Mouse (Mus musculus) heart, embryonic 12.5 days (tissue): ENCODE measurements around the gene Rpf1. TPM values are rescaled to one million over a fixed set of nuclear protein-coding genes. Genes with fewer than 3 reads are reported as not detected.

Source experiments
- ATAC-seq: fragments of 200-750 bp; cut with Nextera tagmentation; 2 replicates; pipeline ENCODE4 v1.8.0; 2017; ENCODE audit warnings: moderate TSS enrichment, moderate library complexity; ENCODE audit not compliant: insufficient number of reproducible peaks, low FRiP score
- H3K27ac ChIP-seq: fragments of 300-500 bp; sonication (generic); 2 replicates; pipeline ENCODE4 v1.5.1; 2016; ENCODE audit warnings: mild to moderate bottlenecking, moderate library complexity; ENCODE audit not compliant: poor library complexity, severe bottlenecking
- H3K27me3 ChIP-seq: fragments of 300-500 bp; sonication (generic); replicated peaks from 2 replicates; pipeline ENCODE4 v1.6.1; 2016; ENCODE audit warnings: mild to moderate bottlenecking, moderate library complexity
- H3K36me3 ChIP-seq: fragments of 300-500 bp; sonication (generic); 2 replicates; pipeline ENCODE4 v1.6.1; 2016; ENCODE audit warnings: mild to moderate bottlenecking, moderate library complexity
- H3K4me1 ChIP-seq: fragments of 300-500 bp; sonication (generic); replicated peaks from 2 replicates; pipeline ENCODE4 v1.6.1; 2016; ENCODE audit warnings: mild to moderate bottlenecking
- H3K4me2 ChIP-seq: fragments of 300-500 bp; sonication (generic); 2 replicates; pipeline ENCODE4 v1.6.1; 2016; ENCODE audit warnings: mild to moderate bottlenecking, moderate library complexity
- H3K4me3 ChIP-seq: fragments of 300-500 bp; sonication (generic); 2 replicates; pipeline ENCODE4 v1.5.1; 2016; ENCODE audit warnings: mild to moderate bottlenecking
- H3K9ac ChIP-seq: fragments of 300-500 bp; sonication (generic); 2 replicates; pipeline ENCODE4 v1.6.1; 2016; ENCODE audit warnings: mild to moderate bottlenecking, moderate library complexity
- H3K9me3 ChIP-seq: fragments of 300-500 bp; sonication (generic); replicated peaks from 2 replicates; pipeline ENCODE4 v1.6.1; 2016; ENCODE audit warnings: mild to moderate bottlenecking, moderate library complexity
- WGBS: fragments of 180-500 bp; shearing (Covaris S2); methylation state at CpG from one replicate; pipeline ENCODE4 v1.1.7; 2016; 5-methylcytosine and 5-hydroxymethylcytosine counted together
- polyA plus RNA-seq: library from polyadenylated mRNA; unstranded; fragments of >200 nt; fragmentation: Nextera tagmentation; extraction: Ambion mirVana; gene quantifications from 2 replicates; pipeline ENCODE4 v1.2.1, GENCODE M21; 2016

Gene Rpf1
- polyA plus RNA-seq, 1 experiment from 2014 or later: 41.2 TPM

GRCm38 (mm10) chr3:146500003-146500809 is 21.0 kb downstream of the Rpf1 start:
- peak; percentile 83 for ATAC-seq
- H3K36me3 ChIP-seq: peaks cover 14% of the 10 kb centered on the region
- H3K9ac ChIP-seq: peak overlapping the region; percentile 97
- no peaks in the 10 kb centered on the region for H3K27me3 ChIP-seq
- H3K27ac ChIP-seq: peak overlapping the region; percentile 97
- peak overlapping the region; percentile 71 for H3K4me3 ChIP-seq
- under 1% methylated on average over 57 of the region's 57 CpGs for WGBS
- peak overlapping the region; percentile 93 for H3K4me2 ChIP-seq
- peaks cover 32% of the 10 kb centered on the region for H3K4me1 ChIP-seq
- no peaks in the 10 kb centered on the region for H3K9me3 ChIP-seq

- H3K27ac ChIP-seq: peak within 1 kb of the TSS; percentile 97
- H3K4me1 ChIP-seq: peaks cover 32% of the 10 kb centered on the region
- peak; percentile 97 for ATAC-seq
- peak within 1 kb of the TSS; percentile 71 for H3K4me3 ChIP-seq
- no peaks in the 10 kb centered on the region for H3K27me3 ChIP-seq
- WGBS: under 1% methylated on average over 76 of the region's 88 CpGs
- peak within 1 kb of the TSS; percentile 97 for H3K9ac ChIP-seq
- peak within 1 kb of the TSS; percentile 93 for H3K4me2 ChIP-seq
- no peaks in the 10 kb centered on the region for H3K9me3 ChIP-seq
- peaks cover 11% of the 10 kb centered on the region for H3K36me3 ChIP-seq
Measured at GRCm38 (mm10) chr3:146499431-146500002, 21.7 kb downstream of the Rpf1 start, which contains the start of the genes Spata1 and Gng5. TSS of gene Spata1 (minus strand) at chr3:146499753. TSS of gene Gng5 (plus strand) at chr3:146499807.

- WGBS: 1% methylated on average over 13 of the region's 13 CpGs
- H3K9ac ChIP-seq: peak overlapping the region; percentile 97
- H3K36me3 ChIP-seq: peaks cover 10% of the 10 kb centered on the region
- peak overlapping the region; percentile 71 for H3K4me3 ChIP-seq
- peaks cover 32% of the 10 kb centered on the region for H3K4me1 ChIP-seq
- no peaks in the 10 kb centered on the region for H3K27me3 ChIP-seq
- H3K9me3 ChIP-seq: no peaks in the 10 kb centered on the region
- ATAC-seq: no peak
- peak overlapping the region; percentile 64 for H3K4me2 ChIP-seq
- H3K27ac ChIP-seq: peak overlapping the region; percentile 97
Measured at GRCm38 (mm10) chr3:146498989-146499388, 22.2 kb downstream of the Rpf1 start.

GRCm38 (mm10) chr3:146494941-146495340 is 26.3 kb downstream of the Rpf1 start:
- H3K9me3 ChIP-seq: no peaks in the 10 kb centered on the region
- ATAC-seq: no peak

GRCm38 (mm10) chr3:146486464-146486863 is 34.8 kb downstream of the Rpf1 start:
- Histone ChIP-seq H3K4me1 (no peaks in the 10 kb centered on the region), H3K4me3 (no peak overlapping the region), H3K9ac (no peak overlapping the region), H3K27me3 (no peaks in the 10 kb centered on the region), H3K4me2 (no peak overlapping the region), H3K36me3 (peaks cover 5% of the 10 kb centered on the region), H3K27ac (no peak overlapping the region), H3K9me3 (no peaks in the 10 kb centered on the region)
- no peak for ATAC-seq
- WGBS: 75% methylated on average over 4 of the region's 4 CpGs

More at GRCm38 (mm10) chr3:146494941-146495340, 26.3 kb downstream of the Rpf1 start:
- Histone ChIP-seq H3K4me1 (peaks cover 5% of the 10 kb centered on the region; the same call in 1 of the 2 replicates), H3K4me2 (no peak overlapping the region), H3K9ac (no peak overlapping the region), H3K27me3 (no peaks in the 10 kb centered on the region), H3K27ac (no peak overlapping the region), H3K36me3 (no peaks in the 10 kb centered on the region), H3K4me3 (no peak overlapping the region)
- 89% methylated on average over 8 of the region's 8 CpGs for WGBS

GRCm38 (mm10) chr3:146482044-146482443 is 39.2 kb downstream of the Rpf1 start:
- Histone ChIP-seq H3K9ac (no peak overlapping the region), H3K4me1 (no peaks in the 10 kb centered on the region), H3K27ac (no peak overlapping the region), H3K27me3 (no peaks in the 10 kb centered on the region), H3K4me2 (no peak overlapping the region), H3K36me3 (peaks cover 5% of the 10 kb centered on the region), H3K9me3 (no peaks in the 10 kb centered on the region), H3K4me3 (no peak overlapping the region)
- WGBS: 77% methylated on average over 2 of the region's 2 CpGs
- no peak for ATAC-seq

GRCm38 (mm10) chr3:146474428-146474827 is 46.8 kb downstream of the Rpf1 start:
- no peaks in the 10 kb centered on the region for H3K9me3 ChIP-seq
- H3K27me3 ChIP-seq: no peaks in the 10 kb centered on the region
- H3K27ac ChIP-seq: no peak overlapping the region
- no peak overlapping the region for H3K9ac ChIP-seq
- WGBS: 97% methylated on average over 3 of the region's 3 CpGs
- no peak overlapping the region for H3K4me2 ChIP-seq
- H3K4me1 ChIP-seq: no peaks in the 10 kb centered on the region
- H3K36me3 ChIP-seq: no peaks in the 10 kb centered on the region
- no peak for ATAC-seq
- H3K4me3 ChIP-seq: no peak overlapping the region

- Histone ChIP-seq H3K36me3 (no peaks in the 10 kb centered on the region), H3K4me2 (no peak overlapping the region)
Measured at GRCm38 (mm10) chr3:146473741-146474140, 47.5 kb downstream of the Rpf1 start.

GRCm38 (mm10) chr3:146472657-146473056 is 48.6 kb downstream of the Rpf1 start:
- H3K4me3 ChIP-seq: no peak overlapping the region
- ATAC-seq: no peak
- H3K27me3 ChIP-seq: no peaks in the 10 kb centered on the region
- WGBS: 72% methylated on average over 4 of the region's 4 CpGs
- no peaks in the 10 kb centered on the region for H3K9me3 ChIP-seq
- H3K9ac ChIP-seq: no peak overlapping the region
- H3K36me3 ChIP-seq: no peaks in the 10 kb centered on the region
- H3K27ac ChIP-seq: no peak overlapping the region
- no peaks in the 10 kb centered on the region for H3K4me1 ChIP-seq
- no peak overlapping the region for H3K4me2 ChIP-seq

More at GRCm38 (mm10) chr3:146473741-146474140, 47.5 kb downstream of the Rpf1 start:
- Histone ChIP-seq H3K27me3 (no peaks in the 10 kb centered on the region), H3K27ac (no peak overlapping the region), H3K9ac (no peak overlapping the region), H3K4me3 (no peak overlapping the region), H3K4me1 (no peaks in the 10 kb centered on the region), H3K9me3 (no peaks in the 10 kb centered on the region)
- ATAC-seq: no peak

GRCm38 (mm10) chr3:146469226-146469625 is 52.0 kb downstream of the Rpf1 start:
- Histone ChIP-seq H3K4me2 (no peak overlapping the region), H3K9me3 (no peaks in the 10 kb centered on the region), H3K9ac (no peak overlapping the region), H3K4me3 (no peak overlapping the region), H3K27me3 (no peaks in the 10 kb centered on the region), H3K4me1 (no peaks in the 10 kb centered on the region), H3K27ac (no peak overlapping the region), H3K36me3 (no peaks in the 10 kb centered on the region; the same call in 1 of the 2 replicates)
- no peak for ATAC-seq
- 77% methylated on average over 2 of the region's 2 CpGs for WGBS

- H3K27me3 ChIP-seq: no peaks in the 10 kb centered on the region
- H3K9ac ChIP-seq: no peak overlapping the region
- no peaks in the 10 kb centered on the region for H3K4me1 ChIP-seq
- no peaks in the 10 kb centered on the region for H3K9me3 ChIP-seq
- H3K27ac ChIP-seq: no peak overlapping the region
- H3K4me2 ChIP-seq: no peak overlapping the region
- H3K36me3 ChIP-seq: peaks cover 6% of the 10 kb centered on the region; the same call in 1 of the 2 replicates
- no peak overlapping the region for H3K4me3 ChIP-seq
- no peak for ATAC-seq
- 55% methylated on average over 2 of the region's 2 CpGs for WGBS
Measured at GRCm38 (mm10) chr3:146462939-146463338, 58.3 kb downstream of the Rpf1 start.
